Mouse (Mus musculus): ENCODE measurements around the gene Dnhd1.
"Not testable (repeated sequence)": the region's sequence is repeated elsewhere in the genome, so short reads cannot be mapped to it uniquely, and the experiment has no call there.

The Dnhd1 gene

DNA sequence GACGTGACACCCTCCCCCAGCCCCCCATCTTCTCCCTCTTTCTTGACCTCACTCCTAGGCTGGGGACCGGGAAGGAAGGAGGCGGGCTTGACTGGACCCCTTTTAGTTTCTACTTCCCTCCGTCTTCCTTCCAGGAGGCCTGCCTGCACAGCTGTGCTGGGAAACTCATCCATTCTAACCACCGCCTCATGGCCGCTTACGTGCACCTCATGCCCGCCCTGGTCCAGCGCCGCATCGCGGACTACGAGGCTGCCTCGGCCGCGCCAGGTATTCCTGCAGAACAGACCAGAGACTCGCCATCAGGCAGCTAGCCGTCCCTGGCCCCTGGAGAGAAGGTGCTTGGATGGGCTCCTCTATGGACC lies 9.8 kb upstream of the Dnhd1 start:
- no peak for DNase-seq

DNA sequence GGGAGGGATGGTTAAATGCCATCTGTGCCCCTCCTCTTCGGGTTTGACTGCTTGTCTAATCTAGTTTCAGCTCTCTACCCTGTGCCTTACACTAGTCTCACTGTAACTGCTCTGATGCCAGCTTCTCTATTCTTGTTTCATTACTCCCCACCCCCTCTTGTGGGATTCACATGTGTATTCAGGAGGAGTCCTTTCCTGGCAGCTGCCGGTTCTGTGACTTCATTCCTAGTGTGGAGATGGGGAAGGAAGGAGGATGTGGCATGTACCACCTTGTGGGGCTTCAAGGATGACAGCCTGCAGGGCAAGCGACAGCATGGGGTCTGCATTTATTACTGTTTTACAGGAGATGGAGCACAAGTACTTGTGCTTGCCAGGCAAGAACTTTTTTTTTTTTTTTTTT lies 8.7 kb upstream of the Dnhd1 start:
- no peak for DNase-seq

DNA sequence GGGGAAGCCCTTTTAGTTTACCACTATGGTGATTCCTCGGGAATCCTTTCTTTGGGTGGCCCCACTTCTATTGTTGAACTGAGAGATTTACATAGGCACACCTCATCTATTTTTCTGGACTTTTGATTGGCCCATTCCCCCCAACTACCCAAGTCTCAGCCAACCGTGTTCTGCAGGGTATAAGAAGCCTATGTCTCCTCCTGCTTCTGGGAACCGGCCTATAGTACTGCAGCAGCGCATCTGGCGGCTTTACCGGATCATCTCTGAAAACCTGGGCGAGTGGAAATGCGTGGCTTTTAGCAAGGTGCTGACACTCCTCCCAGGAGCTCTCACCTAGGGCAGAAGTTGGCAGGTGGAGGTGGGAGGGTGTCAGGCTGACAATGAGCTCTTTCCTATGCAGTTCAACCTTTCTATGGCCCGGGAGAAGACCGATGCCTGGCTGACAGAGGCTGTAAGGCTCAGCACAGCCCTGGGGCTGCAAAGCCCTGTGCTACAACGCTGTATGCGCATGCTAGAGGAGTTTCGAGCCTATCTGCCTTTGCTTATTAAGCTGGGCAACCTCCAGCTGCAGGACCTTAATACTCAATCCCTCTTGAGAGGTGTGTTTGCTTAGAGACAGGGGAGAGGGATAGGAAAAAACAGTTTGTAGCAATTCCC lies 35.0 kb downstream of the Dnhd1 start:
- DNase-seq = no peak

DNA sequence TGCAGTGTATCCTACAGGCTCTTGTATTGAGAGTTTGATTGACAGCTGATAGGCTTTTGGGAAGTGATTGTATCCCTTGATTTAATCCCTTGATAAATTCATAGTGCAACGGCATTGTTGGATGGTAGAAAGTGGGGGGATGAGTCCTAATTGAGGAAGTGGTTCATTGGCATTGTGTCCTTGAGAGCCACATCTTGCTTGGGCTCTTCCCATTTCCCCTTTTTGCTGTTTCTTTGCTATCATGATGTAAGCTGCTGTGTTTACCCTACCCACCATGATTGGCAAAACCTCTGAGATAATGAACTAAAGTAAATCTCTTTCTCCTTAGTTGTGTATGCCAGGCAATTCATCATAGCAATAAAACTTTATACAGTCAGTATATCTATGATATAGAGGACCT lies 40.2 kb downstream of the Dnhd1 start:
- no peak for DNase-seq

DNA sequence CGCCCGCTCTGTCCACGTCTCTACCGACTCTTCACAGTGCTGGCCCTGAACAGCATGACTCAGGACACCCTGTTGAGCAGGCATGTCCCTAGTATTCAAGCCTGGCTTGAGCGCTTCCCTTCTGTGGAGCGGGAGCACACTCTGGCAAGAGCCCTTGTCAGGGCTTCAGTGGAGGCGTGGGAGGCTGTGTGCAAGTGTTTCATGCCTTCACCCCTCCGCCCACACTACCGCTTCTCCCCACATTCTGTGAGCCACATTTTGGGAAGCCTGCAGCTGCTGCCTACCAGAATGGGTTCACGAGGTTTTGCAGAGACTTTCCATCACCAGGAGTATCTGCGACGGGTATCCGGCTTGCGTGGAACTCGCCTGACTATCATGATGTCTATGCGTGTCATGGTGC lies 52.6 kb downstream of the Dnhd1 start:
- DNase-seq = no peak

DNA sequence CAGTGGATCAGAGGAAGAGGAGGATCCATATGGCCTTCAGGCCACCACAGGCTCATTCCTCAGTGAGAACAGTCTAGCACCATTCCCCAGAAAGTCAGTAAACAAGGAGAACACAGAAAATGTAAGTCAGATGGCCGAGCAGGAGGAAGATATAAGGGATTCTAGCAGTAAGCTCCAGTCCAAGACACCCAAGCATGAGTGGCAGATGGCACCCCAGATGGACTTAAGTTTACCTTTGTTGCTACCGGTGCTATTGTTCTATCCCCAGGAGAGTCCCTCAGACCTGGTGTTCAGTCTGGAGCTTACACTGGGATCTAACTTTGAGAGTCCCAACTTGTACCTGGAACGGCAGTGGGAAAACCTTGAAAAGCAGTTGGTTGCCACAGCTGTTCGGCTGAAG lies 53.2 kb downstream of the Dnhd1 start:
- DNase-seq = no peak

DNA sequence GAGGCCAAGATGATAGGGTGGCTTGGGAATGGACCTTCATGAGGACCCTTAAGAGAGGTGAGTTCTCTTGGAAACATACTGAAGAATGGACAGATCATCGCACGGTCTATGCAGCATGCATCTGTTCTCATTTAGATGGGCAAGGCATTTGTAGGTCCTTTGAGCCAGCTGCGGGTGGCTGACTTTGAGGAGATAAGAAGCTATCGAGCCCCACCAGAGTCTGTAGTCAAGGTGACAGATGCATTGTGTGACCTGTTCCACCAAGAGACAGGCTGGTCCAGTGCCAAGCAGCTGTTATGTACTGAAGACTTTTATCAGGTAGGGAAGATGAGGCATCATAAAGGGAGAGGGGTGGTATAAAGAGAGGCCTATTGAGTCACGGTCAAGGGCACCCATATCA lies 58.1 kb downstream of the Dnhd1 start:
- no peak for DNase-seq

DNA sequence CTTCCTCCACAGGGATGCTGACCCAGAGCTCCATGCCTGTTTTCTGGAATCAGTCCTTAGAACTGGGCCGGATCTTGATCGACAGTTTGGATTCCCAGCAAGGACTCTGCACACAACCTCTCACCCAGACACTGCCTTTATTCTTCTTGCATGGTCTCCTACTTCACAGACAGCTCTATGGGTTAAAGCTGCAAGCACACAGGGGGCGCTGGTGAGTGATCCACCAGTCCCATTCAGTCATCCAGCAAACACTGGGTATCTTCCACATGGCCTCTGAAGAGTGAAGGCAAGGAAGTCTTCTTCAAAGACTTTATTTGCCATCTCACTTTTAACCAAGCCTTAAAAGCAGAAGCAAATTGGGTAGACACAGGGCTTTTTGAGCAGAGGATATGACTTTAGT lies 64.7 kb downstream of the Dnhd1 start:
- DNase-seq = no peak

DNA sequence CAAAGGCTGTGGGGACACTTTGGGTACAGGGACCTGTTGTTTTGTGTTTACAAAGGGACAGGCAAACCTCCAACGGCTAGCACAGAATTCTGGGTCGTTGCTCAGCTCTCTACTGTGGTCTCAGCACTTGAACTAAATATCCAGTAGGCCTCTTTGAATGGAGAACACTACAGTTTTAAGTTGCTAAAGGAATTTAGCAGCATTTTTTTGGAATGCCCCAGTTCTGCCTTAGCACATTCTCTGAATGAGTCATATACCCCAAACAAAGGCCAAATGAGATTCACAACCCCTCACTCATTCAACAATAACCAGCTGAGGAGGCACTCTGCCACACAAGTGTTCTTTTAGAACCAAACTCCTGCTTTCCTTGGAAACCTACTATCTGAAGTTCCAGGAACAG lies 71.3 kb downstream of the Dnhd1 start:
- no peak for DNase-seq

DNA sequence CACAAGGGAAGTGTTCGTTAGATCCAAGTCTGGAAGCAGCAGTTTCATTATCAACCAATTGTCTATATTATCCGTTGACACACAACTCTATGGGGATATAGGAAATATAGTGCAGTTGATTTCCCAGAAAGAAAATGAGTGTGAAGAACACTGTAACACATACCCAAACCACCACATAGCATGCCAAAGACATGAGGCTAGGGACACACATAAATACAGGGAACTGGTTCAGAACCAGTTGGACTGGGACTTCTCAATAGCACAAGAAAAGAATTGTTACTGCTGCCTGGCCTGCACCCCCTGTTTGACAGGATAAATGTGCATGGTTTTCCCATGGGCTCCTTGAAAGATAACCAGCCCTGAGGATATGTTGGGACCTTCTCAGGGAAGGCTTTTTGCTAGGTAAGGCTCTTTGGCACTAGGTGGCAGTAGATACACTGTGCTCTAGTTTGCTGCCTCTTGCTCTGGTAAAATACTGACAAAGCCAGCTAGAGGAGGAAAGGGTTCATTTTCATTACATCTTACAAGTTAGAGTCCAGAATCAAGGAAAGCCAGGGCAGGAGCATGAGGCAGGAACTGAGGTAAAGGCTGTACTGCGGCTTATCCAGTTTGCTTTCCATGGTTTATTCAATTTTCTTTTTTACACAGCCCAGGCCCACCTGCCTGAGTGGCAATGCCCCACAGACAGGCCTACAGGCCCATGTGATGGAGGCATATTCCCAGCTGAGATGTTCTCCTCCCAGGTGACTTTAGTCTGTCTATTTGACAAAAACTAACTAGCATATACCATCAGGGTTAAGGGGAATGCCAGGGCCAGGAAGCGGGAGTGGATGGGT lies 75.7 kb downstream of the Dnhd1 start:
- no peak for DNase-seq

DNA sequence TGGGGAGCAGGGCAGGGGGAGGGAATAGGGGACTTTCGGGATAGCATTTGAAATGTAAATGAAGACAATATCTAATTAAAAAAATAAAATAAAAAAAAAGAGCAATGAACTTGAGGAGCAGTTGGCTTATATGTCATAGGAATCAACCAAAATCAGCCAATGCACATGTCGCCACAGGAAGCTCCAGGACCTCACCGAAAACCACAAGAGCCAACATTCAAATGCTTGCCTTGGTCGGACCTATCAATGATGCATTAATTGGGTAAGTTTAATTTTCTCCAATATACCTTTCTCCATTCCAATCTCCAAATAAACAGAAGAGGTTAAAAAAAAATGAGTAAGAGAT lies 76.3 kb downstream of the Dnhd1 start:
- no peak for DNase-seq

DNA sequence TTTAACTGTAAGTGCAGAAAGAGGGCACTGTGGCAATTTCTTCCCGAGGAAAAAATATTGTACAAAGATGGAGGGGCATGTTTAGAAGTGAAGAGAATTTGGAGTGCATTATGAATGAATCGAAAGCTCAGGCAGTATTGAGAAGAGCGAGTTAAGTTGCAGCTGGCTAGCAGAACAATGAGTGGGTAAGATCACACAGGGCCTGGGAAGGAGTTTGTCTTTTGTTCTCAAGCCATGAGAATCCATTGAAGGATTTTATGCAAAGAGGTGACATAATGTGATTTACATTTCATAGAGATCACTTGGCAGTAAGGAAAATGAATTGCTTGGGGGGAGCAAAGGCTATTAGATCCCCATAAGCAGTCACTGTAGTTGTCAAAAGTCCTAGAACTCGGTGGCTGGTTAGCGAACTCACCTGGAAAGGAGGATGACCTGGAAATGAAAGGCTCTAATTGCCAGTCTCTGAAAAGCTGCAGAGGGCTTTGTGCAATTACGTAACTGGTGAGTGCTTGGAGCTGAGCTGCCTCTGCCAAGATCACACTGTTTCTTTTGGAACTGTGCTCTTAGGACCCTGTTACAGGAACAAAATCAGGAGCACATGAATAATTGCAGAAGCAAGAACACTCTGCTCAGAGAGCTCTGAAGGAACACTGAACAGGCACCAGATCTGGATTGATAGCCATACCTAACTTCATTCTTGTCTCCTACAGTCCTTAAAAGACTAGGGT lies 78.2 kb downstream of the Dnhd1 start:
- no peak for DNase-seq

DNA sequence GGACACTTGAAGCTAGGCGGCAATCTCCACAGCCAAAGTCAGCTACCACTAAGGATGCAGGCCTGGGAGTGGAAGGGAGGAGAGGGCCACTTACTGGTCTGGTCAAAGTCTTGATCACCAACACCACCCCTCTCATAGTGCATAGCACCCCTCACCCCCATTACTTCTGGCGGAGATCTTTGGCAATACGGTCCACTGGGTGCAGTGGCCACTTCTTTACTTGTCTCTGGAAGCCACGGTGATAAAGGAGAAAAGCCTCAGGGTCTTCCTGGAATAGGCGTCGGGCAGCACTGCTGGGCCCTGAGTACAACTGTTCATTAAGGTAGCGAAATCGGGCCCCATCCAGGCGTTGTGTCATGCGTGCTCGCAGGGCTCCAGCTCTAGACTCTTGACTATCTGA lies 83.2 kb downstream of the Dnhd1 start:
- no peak for DNase-seq

DNA sequence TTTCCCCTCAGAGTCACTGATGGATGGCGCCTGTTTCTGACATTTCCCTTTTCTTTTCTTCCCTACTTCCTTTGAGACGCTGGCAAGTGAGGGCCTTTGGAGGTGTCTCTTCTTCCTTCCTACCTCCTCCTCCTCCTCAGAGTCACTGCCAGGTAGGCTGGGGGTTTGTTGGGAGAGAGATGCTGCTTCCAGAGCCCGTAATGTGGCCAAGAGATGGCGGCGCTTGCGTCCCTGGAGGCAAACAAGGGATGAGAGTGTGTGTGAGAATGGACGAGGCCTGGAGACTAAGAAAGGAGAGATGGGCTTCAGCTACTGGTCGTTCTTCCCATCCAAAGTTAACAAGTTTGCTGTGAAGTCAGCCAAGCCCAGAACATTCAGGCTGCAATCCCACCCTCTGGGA lies 84.2 kb downstream of the Dnhd1 start:
- no peak for DNase-seq

DNA sequence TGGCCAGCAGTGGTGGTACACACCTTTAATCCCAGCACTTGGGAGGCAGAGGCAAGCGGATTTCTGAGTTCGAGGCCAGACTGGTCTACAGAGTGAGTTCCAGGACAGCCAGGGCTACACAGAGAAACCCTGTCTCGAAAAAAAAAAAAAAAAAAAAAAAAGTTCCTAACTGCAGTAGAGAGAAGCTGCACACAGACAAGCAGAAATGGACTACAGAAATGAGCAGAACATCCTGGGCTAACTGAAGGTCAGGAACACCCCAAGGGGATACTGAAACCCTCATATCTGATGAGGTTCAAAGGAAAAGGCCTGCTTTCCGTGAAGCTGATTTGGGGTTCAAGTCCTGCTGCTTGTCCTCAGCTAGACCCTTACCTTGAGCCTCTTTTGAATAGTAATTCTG lies 84.8 kb downstream of the Dnhd1 start:
- not testable (repeated sequence) for DNase-seq

DNA sequence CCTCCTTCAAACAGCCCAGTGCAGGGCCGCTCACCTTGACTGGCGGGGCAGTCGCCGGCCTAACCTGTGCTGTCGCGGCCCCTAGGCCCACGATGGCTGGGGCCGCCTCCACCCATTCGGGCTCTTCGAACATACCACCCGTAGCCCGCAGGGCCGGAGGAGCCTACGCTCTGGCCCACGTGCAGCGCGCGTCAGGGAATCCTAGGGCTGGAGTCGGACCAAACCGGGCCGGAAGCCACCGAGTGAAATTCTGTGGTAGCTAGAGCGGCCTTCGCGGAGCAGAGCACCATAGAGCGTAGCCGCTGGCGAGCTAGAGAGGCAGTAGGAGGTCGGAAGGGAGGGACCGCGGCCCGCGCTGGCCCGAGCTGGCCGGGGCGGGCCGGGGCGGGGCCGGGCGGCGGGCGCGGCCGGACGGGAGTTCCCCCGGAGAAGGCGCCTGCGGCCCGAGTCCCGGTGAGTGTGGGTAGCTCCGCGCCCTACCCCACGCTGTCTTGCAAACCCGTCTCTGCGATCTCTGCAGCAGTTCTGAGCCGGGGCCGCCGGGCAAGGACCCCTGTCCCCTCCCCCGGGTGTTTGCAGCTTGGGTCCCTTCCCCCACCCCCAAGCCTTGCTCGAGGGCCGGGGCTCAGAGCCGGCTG lies 85.8 kb downstream of the Dnhd1 start, which contains the start of gene Ilk:
Ilk (plus strand) TSS at position 329 of the 638 bp plus-strand sequence.
- DNase-seq = peak; percentile 82 to 84

DNA sequence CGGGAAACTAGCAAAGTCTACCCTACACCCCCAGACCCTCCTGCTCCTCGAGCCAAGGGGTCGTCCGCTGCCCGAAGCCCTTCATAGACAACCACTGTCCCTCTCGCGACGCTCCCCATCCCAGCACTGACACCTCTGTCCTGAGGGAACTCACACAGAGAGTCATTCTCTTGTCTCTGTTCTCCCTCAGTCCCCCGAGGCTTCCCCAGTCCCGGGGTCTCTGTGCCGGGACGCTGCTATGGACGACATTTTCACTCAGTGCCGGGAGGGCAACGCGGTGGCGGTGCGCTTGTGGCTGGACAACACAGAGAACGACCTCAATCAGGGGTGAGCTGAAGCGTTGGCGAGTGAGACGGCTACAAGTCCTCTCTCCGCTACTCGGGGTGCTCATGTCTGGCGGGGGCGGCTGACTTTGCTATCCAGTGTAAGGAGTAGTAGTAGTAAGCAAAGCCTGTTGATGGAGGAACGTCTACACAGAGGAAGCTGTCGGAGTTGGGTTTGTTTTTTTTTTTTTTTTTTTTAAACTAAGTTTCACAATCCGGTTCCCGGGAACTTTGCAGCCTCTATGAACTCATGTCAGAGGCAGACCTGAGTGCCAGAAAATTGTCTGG lies 86.4 kb downstream of the Dnhd1 start, which contains the start of gene Rrp8:
Rrp8 (minus strand) TSS at position 475 of the 611 bp plus-strand sequence.
- peak in 1 of 2 experiments; percentile 39 for DNase-seq

DNA sequence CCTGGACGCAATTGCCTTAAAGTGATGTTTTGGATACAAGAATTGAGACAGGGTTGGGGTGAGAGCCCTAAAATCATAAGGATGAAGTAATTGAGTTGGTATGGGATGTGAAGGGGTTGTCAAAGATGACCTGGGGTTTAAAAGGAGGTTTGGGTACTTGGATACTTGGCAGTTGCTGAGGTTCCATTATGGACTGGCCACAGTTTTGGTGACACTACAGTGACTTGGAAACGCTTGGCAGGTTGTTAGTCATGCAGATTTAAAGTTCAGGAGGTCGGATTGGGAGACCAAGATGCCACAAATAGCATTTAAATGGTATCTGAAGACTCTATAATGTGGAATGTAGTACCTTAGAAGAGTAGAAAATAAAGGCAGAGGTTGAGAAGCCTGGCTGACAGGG lies 87.0 kb downstream of the Dnhd1 start:
- DNase-seq = no peak

DNA sequence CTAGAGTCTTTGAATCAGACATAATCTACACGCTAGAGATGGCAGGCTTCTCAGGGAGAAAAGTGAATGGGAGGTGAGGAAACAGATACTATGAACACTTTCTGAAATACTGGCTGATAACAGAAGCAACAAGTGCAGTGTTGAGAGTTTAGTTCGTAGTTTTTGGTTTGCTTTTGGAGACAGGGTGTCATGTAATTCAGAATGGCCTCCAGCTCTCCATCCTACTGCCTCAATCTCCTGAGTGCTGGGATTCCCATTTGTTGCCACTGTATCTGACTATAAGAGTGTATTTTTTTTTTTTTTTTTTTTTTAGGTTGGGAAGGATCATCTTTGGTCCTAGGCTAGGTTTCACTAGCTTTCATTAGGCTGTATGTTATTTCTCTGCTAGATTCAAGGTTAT lies 87.7 kb downstream of the Dnhd1 start:
- DNase-seq = no peak

DNA sequence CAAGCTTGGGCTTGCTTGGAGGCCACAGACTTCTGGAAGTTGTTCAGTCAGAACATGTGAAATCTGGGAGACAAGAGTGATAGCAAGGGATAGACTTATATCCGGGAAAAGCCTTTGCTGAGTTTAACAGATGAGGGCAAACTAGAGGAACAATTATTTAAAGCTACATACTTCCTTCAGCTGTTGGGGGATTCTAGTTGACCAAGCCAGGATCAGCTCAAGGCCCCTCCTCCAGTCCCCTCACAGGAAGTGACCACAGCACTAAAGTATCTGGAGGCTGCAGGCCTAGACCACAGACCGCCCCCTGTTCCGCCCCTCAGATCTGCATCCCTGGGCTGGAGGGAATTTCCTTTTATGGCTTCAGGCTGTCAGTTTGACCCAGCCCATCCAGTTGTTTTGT lies 88.3 kb downstream of the Dnhd1 start:
- no peak for DNase-seq

DNA sequence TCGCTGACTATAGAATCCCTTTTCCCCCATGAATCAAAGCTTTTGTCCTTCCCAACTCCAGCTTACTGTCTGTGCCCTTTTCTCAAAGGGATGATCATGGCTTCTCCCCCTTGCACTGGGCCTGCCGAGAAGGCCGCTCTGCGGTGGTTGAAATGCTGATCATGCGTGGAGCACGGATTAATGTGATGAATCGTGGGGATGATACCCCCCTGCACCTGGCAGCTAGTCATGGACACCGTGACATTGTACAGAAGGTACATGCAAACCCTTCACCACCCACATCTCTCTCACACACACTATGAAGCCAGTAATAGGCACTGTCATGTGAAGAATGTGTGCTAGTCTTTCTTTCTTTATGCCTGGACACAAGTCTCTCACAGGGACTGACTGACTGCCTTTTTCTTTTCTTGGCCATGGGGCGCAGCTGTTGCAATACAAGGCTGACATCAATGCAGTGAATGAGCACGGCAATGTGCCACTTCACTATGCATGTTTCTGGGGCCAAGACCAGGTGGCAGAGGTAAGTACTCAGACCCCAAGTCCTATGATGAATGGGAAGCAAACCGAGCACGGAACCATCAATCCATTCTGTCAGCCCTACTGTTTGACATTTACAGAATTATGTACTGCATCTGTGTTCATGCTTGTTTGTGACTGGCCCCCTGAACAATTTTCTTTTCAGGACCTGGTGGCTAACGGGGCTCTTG lies 89.6 kb downstream of the Dnhd1 start:
- DNase-seq = no peak

DNA sequence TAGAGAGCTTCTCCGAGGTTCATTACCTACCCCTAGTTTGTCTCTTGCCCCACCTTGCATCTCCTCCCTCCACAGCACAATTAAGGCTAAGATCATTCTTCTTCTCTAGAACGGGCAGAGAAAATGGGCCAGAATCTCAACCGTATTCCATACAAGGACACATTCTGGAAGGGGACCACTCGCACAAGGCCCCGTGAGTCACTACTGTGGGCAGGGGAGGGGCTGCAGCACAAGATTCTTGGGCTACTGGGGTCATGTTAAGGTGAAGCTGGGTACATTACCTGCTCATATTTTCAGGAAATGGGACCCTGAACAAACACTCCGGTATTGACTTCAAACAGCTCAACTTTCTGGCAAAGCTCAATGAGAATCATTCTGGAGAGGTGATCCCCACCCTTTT lies 90.2 kb downstream of the Dnhd1 start:
- DNase-seq = no peak

Data from thymus, adult 18-20 months (tissue).